Mouse (Mus musculus) brain, embryonic 18.5 days (tissue): ENCODE data around the gene Mybph.
"Not testable (repeated sequence)": the region's sequence is repeated elsewhere in the genome, so short reads cannot be mapped to it uniquely, and the experiment has no call there.

Experiments used
- DNase-seq: peaks from one replicate; pipeline ENCODE4 v3.0.0-alpha.2; 2012; ENCODE audit warnings: low read depth, low spot score

The Mybph gene

DNA sequence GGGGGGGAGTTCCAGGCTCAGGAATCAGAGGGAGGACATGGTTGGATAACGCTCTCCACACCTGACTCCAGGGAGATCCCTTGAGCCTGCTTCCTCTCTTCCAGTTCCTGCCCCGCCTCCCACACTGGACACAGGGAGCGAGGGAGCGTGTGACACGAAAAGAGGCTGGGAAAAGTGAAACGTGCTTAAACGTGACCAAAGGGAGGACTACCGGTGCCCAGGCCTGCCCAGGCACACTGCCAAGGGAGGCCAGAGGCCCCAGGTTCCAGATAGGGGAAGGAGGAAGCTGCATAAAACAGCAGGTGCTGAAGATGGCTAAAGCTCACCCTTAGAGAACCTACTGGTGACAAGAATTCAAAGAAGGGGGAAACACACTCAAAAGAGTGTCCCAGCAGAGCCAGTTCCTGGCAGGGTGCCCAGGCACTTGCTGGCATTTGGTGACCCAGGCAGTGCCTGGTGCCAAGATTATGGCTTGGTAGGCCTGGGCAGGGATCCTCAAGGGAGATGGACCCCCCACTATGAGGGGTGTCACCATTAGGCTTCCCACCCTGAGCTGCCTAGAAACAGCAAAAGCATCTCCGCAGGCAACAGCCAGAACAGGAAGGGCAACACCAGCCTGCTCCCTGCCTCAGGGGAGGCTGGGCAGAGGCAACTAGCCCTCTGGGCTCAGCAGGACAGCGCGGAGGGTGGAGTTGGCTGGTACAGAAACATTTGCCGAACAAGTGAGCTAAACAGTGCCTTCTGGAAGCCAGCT lies 39.7 kb downstream of the Mybph start:
- no peak for DNase-seq

DNA sequence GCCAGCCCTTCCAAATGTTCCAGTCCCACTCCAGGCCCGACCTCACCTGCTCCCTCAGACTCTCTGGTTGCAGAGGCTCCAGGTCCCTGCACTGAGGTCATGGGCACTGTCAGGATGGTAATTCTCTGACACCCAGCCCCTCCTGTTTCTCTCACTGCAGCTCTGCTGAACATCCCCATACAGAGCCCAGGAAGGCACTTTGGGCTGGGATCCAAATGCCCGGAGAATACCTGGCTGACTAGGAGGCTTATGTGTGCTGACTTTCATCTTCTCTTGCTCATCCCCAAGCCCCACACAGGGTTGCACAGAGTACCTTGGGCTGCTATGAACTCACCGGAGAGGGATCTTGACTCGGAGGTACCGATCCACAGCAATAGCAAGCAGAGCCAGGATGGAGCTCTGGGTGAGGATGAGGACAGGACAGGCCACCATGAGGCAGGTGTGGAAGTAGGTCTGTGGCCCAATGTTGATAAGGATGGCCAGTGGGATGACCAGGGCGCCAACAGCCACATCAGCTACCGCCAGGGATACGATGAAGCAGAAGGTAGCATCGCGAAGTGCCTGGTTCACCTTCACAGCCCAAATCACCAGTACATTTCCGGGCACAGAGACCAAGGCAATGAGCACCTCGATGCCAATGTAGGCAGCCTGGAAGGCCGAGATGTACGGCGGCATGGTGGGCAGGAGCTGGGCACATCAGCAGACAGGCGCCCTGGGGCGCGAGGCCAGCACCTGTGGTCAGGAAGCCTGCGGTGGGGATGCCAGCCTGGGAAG lies 40.6 kb downstream of the Mybph start:
- no peak for DNase-seq

DNA sequence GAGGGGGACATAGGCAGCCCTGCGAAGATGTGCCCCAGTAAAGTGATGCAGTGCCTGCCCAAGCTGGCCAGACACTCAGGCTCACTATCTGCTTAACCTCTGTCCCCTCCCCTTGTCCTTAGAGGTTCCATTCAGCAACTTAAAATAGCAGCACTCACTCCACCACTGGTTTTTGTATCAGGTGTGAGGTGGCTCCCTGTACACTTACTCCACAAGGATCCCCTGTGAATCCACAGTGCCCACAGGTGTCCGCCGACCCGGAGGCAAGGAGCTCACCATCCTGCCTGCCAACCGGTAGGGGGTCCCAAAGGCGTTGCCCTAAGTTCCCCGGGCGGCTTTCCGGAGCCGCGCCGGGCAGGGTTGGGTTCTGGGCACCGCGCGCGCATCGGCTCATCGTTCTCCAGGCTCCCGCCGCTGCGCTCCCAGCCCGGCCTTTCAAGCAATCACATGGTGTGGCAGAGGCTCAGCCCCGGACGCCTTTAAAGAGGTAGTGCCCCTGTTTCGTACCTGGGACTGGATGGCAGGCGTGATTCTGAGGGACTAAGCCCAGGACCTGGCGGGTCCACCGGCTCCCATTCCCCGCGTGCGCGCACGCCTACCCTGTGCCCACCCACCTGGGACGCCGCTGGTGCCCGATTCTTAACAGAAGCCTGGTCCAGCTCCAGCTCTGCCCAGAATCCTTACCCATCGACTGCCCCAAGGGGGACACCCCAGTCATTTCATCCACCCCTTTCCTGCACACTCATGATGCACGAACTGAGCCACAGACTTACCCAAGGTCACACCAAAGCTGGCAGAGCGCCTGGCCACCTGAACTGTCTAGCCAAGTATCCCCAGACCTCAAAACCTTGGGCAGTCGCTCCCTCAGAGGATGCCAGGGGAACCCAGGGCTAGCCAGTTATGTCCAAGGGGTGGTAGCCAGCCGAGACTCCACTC lies 41.5 kb downstream of the Mybph start:
- DNase-seq: no peak

DNA sequence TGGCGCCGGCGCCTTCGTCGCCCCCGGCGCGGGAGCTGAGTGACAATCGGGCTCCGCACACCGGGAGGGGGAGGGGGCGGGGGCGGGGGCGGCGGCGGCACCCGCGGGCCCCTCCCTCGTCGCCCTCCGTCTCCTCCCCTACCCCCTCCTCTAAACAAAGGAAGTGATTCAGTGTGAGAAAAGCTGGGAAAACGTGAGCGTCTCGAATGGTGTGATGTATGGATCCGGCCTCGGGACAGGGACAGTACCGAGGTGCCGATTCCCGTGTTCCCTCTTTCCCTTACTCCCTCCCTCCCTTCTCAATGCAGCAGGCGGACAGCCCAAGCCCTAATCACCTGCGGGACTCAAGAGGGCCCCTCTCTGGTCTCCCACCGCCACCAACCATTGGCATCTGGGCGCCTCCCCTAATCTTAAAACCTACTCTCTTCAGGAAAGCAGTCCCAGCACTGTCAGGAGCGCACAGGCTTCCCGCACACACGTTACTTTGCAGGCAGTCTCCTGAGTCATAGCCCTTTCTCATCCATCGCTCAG lies 42.2 kb downstream of the Mybph start, which contains the start of gene Adora1:
TSS of gene Adora1 (minus strand) at position 41 of the 531 bp plus-strand sequence.
- no peak for DNase-seq

DNA sequence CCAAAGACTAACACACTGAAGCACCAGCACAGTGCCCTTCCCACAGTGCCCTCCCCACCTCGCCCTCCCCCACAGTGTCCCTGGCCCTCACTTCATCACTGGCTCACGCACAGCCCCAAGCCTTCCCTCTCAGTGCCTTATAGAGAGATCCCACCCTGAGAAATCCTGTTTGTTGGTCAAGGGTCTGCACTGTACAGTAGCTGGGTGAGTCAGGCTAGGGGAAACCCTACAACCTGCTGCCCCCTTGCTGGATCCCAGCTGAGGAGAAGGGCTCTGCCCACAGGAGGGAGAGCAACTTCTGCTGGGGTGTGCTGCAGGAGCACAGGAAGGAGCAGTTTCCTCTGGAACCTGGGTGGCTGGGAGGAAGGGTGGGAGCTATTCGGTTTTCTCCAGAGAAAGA lies 42.9 kb downstream of the Mybph start:
- DNase-seq: no peak

DNA sequence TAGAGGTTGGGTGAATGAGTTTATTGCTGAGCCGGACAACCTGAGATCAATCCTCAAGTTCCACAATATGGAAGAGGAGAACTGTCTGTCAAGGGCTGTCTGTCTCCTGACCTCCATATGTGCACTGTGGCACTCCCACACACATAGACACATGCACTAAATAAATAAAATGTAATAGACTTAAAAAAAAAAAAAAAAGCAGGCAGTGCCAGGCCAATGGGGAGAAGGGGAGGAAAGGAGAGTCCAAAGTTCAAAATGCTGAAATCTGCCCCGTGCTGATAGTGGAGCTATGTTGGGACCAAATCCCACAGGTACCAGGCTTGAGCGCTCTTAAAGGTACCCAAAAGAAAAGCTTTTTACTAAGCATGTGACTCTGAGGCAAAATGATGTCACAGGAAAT lies 44.2 kb downstream of the Mybph start:
- no peak for DNase-seq

DNA sequence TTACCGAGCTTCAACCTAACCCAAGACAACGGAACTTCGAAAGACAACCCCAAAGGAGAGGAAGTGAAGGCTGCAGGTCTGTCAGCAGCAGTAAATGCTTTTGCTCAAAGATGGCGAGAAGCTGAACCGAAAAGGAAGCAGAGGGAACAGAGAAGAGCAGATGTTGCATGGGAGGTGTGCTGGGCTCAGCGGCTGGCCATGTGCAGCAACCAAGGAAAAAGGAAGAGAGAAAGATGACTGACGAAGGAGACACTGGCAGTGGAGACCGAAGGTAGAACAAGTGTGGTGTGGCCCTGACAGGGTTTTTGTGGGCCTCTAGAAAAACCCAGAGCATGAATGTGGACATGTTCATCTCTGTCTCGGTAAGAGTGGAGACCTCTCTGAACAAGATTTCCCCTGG lies 47.5 kb downstream of the Mybph start:
- no peak for DNase-seq

DNA sequence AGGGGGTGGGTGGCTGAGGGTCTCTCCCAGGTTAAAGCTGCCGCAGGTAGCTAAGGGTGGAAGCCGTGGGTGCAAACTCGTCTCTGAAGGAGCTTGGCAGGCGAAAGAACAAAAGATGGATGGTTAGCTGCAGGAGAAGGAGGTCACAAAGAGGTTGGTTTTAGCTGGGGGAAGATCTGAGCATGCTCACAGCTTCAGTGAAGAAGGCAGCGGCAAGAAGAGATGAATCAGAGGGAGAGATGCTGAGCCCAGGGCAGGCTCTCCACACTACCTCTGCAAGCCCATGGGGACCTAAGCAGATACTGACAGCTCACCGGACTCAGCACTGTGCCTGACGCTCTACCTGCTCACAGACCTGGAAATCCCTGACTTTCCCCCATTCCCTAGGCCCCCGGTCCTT lies 48.0 kb downstream of the Mybph start:
- DNase-seq: no peak

DNA sequence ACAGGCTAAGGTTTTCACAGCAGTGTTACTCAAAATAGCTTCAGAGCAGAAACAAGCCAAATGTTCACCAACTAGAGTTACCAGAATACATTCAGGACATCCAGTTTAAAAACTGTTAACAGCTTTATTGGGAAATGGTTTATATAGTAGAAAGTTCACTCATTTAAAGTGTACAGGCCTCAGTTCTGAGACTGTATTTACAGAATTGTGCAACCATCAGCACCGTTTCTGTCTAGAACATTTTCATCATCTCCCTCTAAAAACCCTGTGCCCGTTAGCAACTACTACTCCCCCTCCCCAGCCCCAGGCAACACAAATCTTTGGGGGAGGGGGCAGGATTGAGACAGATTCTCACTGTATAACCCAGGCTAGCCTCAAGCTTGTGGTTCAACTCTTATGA lies 49.0 kb downstream of the Mybph start:
- DNase-seq: no peak

DNA sequence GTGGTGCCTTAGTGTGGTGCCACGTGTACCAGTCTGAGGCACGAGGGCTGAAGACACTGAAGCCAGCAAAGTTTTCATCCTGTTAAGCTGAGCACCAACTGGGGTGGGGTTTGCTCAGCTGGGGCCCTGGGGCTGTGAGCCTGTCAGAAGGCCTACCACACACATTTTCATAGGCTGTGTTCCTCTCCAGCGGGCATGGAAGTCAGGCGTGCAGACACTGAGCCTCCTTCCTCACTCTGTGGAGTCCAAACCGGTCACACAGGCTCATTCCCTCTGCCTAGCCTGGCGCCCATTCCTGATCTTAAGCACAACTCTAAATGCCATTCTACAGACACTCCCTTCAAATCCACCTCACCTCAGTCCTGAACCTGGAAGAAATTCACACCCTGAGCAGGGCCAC lies 50.3 kb downstream of the Mybph start:
- DNase-seq: no peak

DNA sequence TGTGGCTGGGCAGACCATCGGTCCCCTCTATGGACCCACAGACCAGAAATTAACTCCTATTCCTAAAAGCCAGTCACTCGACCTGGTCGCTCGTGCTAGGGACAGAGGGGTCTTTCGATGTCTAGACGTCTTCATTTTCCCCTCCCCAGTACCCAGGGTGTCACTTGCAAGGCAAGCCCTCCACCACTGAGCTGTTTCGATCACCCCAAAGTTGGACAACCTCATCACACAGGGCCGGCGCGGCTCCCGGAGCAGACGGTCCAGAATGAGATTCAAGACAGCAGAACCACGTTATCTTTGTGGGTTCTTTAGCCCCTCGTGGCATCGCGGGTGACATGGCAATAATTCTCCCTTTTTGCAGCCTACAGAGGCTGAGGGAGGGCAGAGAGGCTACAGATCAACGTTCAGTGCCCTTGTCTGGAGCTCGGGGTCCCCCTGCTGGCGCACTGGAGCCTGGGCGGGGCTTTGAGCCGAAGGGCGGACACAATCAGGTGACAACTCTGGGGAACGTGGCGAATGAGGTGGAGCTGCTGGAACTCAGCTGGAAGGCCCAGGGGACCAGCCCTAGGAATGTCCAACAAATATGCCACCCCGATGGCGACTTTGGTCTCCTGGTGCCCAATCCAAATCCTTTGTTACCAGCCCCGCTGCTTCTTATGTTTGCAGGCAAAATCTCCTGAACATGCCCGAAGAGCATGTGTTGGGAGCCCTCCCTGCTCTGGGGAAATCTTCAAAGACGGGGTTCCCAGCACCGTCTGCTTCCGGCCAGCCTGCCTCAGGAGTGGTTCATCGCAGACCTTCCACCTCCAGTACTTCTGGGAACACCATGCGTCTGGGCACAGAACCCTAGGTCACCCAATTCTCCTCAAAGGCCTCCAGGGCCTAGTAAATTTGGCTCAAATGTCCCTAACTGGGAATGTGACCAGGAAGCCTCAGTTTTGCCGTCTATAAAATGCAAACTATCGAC lies 51.0 kb downstream of the Mybph start:
- DNase-seq: no peak

DNA sequence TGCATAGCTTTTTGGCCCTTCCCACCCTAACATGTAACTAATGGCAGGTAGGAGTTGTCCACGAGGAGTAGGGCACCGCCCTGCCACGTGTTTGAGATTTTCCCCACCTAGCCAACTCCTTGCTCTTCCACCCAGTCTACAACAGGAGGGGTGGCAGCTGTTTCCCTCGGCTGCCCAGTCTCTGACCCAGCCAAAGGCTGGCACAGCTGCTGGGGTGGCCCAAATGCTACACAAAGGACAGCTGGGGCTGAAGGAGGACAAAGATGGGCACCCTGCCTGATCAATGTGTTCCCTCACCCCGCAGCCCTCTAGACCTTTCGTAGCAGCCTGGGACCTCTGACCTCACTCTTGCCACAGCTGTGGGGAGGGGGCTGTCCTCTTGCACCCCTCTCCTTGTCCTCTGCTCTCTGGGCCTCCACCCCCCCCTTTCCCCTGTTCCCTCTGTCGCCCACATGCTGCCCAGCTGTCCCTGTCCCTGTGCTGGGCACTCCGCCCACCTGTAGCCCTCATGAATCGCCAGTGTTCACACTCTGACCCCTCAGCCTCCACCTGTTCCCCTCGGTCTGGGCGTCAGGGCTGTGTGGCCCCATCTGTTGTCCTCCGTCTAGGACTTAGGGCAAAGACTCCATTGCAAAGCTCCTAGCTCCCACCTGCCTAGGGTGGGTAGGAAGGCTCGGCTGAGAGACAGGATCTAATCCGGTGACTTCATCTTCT lies 51.9 kb downstream of the Mybph start:
- no peak for DNase-seq

DNA sequence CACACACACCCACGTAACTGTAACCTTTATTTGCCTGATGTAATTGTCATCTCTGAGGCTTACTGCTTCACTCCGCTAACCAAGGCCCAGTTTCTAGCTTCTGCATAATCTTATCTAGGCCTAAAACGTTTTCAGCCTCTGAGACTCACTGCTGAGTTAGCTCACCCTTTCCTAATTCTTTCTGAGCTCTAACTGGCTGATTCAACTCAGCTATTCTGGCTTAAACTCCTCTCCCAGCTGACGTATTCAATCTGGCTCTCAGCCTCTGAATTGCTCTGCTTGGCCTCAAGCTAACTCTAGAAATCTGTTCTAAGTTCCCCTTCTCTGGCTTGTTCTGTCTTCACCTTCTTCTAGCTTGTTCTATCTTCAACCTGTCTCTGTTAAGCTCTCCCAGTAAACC lies 53.3 kb downstream of the Mybph start:
- DNase-seq: no peak

DNA sequence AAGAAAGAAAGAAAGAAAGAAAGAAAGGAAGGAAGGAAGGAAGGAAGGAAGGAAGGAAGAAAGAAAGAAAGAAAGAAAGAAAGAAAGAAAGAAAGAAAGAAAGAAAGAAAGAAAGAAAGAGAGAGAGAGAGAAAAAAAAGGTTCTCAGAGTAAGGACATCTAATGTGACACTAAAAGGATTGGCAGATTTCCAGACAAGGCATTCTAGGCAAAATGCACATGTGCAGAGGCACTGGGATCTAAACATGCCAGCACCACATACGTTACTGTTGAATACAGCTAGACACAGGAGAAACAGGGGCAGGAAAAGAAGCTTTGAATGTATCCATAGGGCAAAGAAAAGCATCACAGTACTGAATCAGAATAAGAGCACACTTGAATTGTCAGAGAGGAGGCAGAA lies 56.4 kb downstream of the Mybph start:
- DNase-seq: not testable (repeated sequence)
